Mouse (Mus musculus) megakaryocyte, embryonic 14.5 days (primary cell): ENCODE measurements around the gene Eif2ak1.

ENCODE experiments used
- FLI1 ChIP-seq: IDR thresholded peaks from 2 replicates; pipeline ENCODE4 v1.6.1; 2012; ENCODE audit warnings: low read length, inconsistent platforms, mixed read lengths
- GATA1 ChIP-seq: IDR thresholded peaks from 3 replicates; pipeline ENCODE4 v1.6.1; 2012; ENCODE audit warnings: mixed read lengths, low read length, inconsistent platforms, borderline replicate concordance

DNA sequence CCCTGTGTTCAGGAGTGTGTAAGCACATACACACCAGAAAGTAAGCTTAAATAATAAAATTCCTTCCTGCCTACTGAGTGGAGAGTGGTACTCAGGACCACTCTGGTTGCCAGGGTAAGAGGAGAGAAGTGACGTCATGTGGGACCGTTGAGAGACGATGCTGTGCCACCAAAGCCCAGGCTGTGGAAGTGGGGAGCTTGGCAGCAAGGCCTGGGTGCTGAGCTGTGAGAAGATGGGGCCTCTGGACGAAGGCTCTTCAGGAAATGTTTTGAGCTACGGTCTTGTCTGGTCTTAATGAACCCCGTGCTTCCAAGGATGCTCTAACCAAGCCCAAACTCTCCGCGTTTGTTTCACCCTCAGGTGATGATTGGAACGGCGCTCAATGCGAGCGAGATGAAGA, 113.1 kb downstream of the Eif2ak1 start:
- TF ChIP-seq GATA1 (no peak), FLI1 (no peak)
